Mouse (Mus musculus): Measurements from ENCODE around the gene Tbl1x.
"Not testable (repeated sequence)": the region's sequence is repeated elsewhere in the genome, so short reads cannot be mapped to it uniquely, and the experiment has no call there.

The Tbl1x gene

GRCm38 (mm10) chrX:77510371-77511300 is at the start of gene Tbl1x:
Gene Tbl1x, plus strand, starts transcription at chrX:77511013.
- peak; percentile 81 to 85 for DNase-seq

GRCm38 (mm10) chrX:77469216-77469615 is 41.6 kb upstream of the Tbl1x start:
- no peak for DNase-seq

GRCm38 (mm10) chrX:77472858-77473257 is 38.0 kb upstream of the Tbl1x start:
- no peak for DNase-seq

GRCm38 (mm10) chrX:77473511-77473910 is 37.3 kb upstream of the Tbl1x start:
- no peak for DNase-seq

GRCm38 (mm10) chrX:77474551-77474950 is 36.3 kb upstream of the Tbl1x start:
- DNase-seq = peak; percentile 19 to 32

GRCm38 (mm10) chrX:77477526-77477925 is 33.3 kb upstream of the Tbl1x start:
- DNase-seq = no peak

- DNase-seq = peak; percentile 39 to 45
Measured at GRCm38 (mm10) chrX:77487922-77488799, 22.7 kb upstream of the Tbl1x start.

GRCm38 (mm10) chrX:77490127-77490526 is 20.7 kb upstream of the Tbl1x start:
- no peak for DNase-seq

- DNase-seq = peak; percentile 87 to 88
Measured at GRCm38 (mm10) chrX:77509149-77509548, 1.7 kb upstream of the Tbl1x start.

- peak; percentile 47 to 52 for DNase-seq
Measured at GRCm38 (mm10) chrX:77509776-77510175, 1.0 kb upstream of the Tbl1x start.

GRCm38 (mm10) chrX:77511301-77511993 is 634 bp downstream of the Tbl1x start:
- DNase-seq = peak; percentile 49 to 50

- DNase-seq = no peak
Measured at GRCm38 (mm10) chrX:77511994-77512485, 1.2 kb downstream of the Tbl1x start.

- no peak for DNase-seq
Measured at GRCm38 (mm10) chrX:77517274-77518085, 6.7 kb downstream of the Tbl1x start.

GRCm38 (mm10) chrX:77518929-77519328 is 8.1 kb downstream of the Tbl1x start:
- DNase-seq = no peak

- DNase-seq = no peak
Measured at GRCm38 (mm10) chrX:77522842-77523375, 12.1 kb downstream of the Tbl1x start.

- no peak for DNase-seq
Measured at GRCm38 (mm10) chrX:77525179-77525578, 14.4 kb downstream of the Tbl1x start.

GRCm38 (mm10) chrX:77528401-77528800 is 17.6 kb downstream of the Tbl1x start:
- DNase-seq = no peak

GRCm38 (mm10) chrX:77530997-77531396 is 20.2 kb downstream of the Tbl1x start:
- DNase-seq = no peak

- DNase-seq = no peak
Measured at GRCm38 (mm10) chrX:77533922-77534321, 23.1 kb downstream of the Tbl1x start.

- not testable (repeated sequence) for DNase-seq
Measured at GRCm38 (mm10) chrX:77539770-77540169, 29.0 kb downstream of the Tbl1x start.

GRCm38 (mm10) chrX:77544003-77544402 is 33.2 kb downstream of the Tbl1x start:
- no peak for DNase-seq
